Mouse (Mus musculus): ENCODE measurements around the gene Actl7a. TPM values are rescaled to one million over a fixed set of nuclear protein-coding genes. Genes with fewer than 3 reads are reported as not detected.

The Actl7a gene
- polyA plus RNA-seq, 1 experiment = 0.02 TPM

DNA sequence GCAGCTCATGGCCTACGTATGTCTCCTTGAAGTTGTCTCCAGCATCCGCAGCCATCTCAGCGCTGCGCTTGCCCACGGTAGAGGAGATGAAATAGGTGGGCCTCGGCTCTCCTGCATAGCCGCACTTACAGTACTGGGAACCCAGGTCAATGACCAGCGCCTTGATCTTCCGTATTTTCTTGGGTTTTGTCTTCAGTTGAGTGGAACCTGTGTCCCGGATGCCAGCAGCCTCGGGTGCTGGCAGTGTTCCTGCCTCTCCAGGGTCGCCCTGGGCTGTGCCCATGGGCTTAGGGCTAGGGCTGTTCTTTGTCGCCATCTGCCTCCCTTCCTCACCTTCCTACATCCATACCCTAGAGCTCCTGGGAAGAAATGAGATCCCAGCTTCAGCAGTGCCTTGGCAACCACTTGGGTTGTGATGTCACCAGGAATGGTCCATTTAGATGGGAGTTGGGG lies 2.1 kb upstream of the Actl7a start, which contains the start of gene Actl7b:
TSS of gene Actl7b (minus strand) at position 403 of the 453 bp plus-strand sequence.
- no peaks in the 10 kb centered on the region for H3K79me2 ChIP-seq (ENCODE audit: control insufficient read depth, insufficient read depth)
- no peaks in the 10 kb centered on the region for H3K27me3 ChIP-seq (ENCODE audit: control insufficient read depth, insufficient read depth, insufficient read length)
- TF ChIP-seq MYOD1 (IDR thresholded peaks at IDR 0.05; ENCODE audit: control insufficient read depth, insufficient read length, low read depth) (no peak), MYOG (IDR thresholded peaks at IDR 0.05; ENCODE audit: control insufficient read depth, extremely low read depth, insufficient read length) (no peak), FOSL1 (IDR thresholded peaks at IDR 0.05; ENCODE audit: insufficient read depth, low read length, poor library complexity, severe bottlenecking) (no peak), CEBPB (IDR thresholded peaks at IDR 0.05; ENCODE audit: low read depth) (no peak), MAX (IDR thresholded peaks at IDR 0.05) (no peak), CTCF (IDR thresholded peaks at IDR 0.05; ENCODE audit: control insufficient read depth, insufficient read depth, insufficient read length) (no peak), USF1 (IDR thresholded peaks at IDR 0.05; ENCODE audit: low read depth) (no peak)
- H3K79me3 ChIP-seq (ENCODE audit: low read depth) = no peaks in the 10 kb centered on the region
- H3ac ChIP-seq (ENCODE audit: control insufficient read depth, insufficient read length, low read depth) = no peak within 1 kb of the TSS
- H3K36me3 ChIP-seq (ENCODE audit: control insufficient read depth, insufficient read depth) = peaks cover 18% of the 10 kb centered on the region
- H3K4me3 ChIP-seq (ENCODE audit: insufficient read depth, poor library complexity, severe bottlenecking) = no peak within 1 kb of the TSS

GRCm38 (mm10) chr4:56742698-56743097 lies 515 bp upstream of the Actl7a start:
- peaks cover 34% of the 10 kb centered on the region for H3K36me3 ChIP-seq (ENCODE audit: control insufficient read depth, insufficient read depth)
- H3K79me3 ChIP-seq (ENCODE audit: low read depth) = no peaks in the 10 kb centered on the region
- no peak overlapping the region for H3K4me3 ChIP-seq (ENCODE audit: insufficient read depth, poor library complexity, severe bottlenecking)
- no peak for TF ChIP-seq CEBPB (IDR thresholded peaks at IDR 0.05; ENCODE audit: low read depth)
- TF ChIP-seq FOSL1 (IDR thresholded peaks at IDR 0.05; ENCODE audit: insufficient read depth, low read length, poor library complexity, severe bottlenecking) = no peak
- no peak overlapping the region for H3ac ChIP-seq (ENCODE audit: control insufficient read depth, insufficient read length, low read depth)
- H3K79me2 ChIP-seq (ENCODE audit: control insufficient read depth, insufficient read depth) = no peaks in the 10 kb centered on the region
- H3K27me3 ChIP-seq (ENCODE audit: control insufficient read depth, insufficient read depth, insufficient read length) = no peaks in the 10 kb centered on the region

GRCm38 (mm10) chr4:56746345-56746744 lies 3.1 kb downstream of the Actl7a start:
- H3K79me2 ChIP-seq (ENCODE audit: control insufficient read depth, insufficient read depth) = no peaks in the 10 kb centered on the region
- H3K27me3 ChIP-seq (ENCODE audit: control insufficient read depth, insufficient read depth, insufficient read length) = no peaks in the 10 kb centered on the region
- no peak overlapping the region for H3ac ChIP-seq (ENCODE audit: control insufficient read depth, insufficient read length, low read depth)
- H3K79me3 ChIP-seq (ENCODE audit: low read depth) = no peaks in the 10 kb centered on the region
- H3K36me3 ChIP-seq (ENCODE audit: control insufficient read depth, insufficient read depth) = peaks cover 62% of the 10 kb centered on the region
- no peak for TF ChIP-seq MAX (IDR thresholded peaks at IDR 0.05)
- TF ChIP-seq USF1 (IDR thresholded peaks at IDR 0.05; ENCODE audit: low read depth) = no peak
- TF ChIP-seq FOSL1 (IDR thresholded peaks at IDR 0.05; ENCODE audit: insufficient read depth, low read length, poor library complexity, severe bottlenecking) = no peak
- TF ChIP-seq MYOD1 (IDR thresholded peaks at IDR 0.05; ENCODE audit: control insufficient read depth, insufficient read length, low read depth) = no peak
- TF ChIP-seq MYOG (IDR thresholded peaks at IDR 0.05; ENCODE audit: control insufficient read depth, extremely low read depth, insufficient read length) = no peak
- TF ChIP-seq CTCF (IDR thresholded peaks at IDR 0.05; ENCODE audit: control insufficient read depth, insufficient read depth, insufficient read length) = no peak
- no peak for TF ChIP-seq CEBPB (IDR thresholded peaks at IDR 0.05; ENCODE audit: low read depth)
- H3K4me3 ChIP-seq (ENCODE audit: insufficient read depth, poor library complexity, severe bottlenecking) = no peak overlapping the region

GRCm38 (mm10) chr4:56747456-56747855 lies 4.2 kb downstream of the Actl7a start:
- no peaks in the 10 kb centered on the region for H3K27me3 ChIP-seq (ENCODE audit: control insufficient read depth, insufficient read depth, insufficient read length)
- TF ChIP-seq MAX (IDR thresholded peaks at IDR 0.05) = no peak
- no peak for TF ChIP-seq FOSL1 (IDR thresholded peaks at IDR 0.05; ENCODE audit: insufficient read depth, low read length, poor library complexity, severe bottlenecking)
- TF ChIP-seq CTCF (IDR thresholded peaks at IDR 0.05; ENCODE audit: control insufficient read depth, insufficient read depth, insufficient read length) = no peak
- TF ChIP-seq CEBPB (IDR thresholded peaks at IDR 0.05; ENCODE audit: low read depth) = no peak
- TF ChIP-seq MYOG (IDR thresholded peaks at IDR 0.05; ENCODE audit: control insufficient read depth, extremely low read depth, insufficient read length) = no peak
- no peak for TF ChIP-seq MYOD1 (IDR thresholded peaks at IDR 0.05; ENCODE audit: control insufficient read depth, insufficient read length, low read depth)
- TF ChIP-seq USF1 (IDR thresholded peaks at IDR 0.05; ENCODE audit: low read depth) = no peak
- H3K79me2 ChIP-seq (ENCODE audit: control insufficient read depth, insufficient read depth) = no peaks in the 10 kb centered on the region
- peaks cover 64% of the 10 kb centered on the region for H3K36me3 ChIP-seq (ENCODE audit: control insufficient read depth, insufficient read depth)
- no peak overlapping the region for H3K4me3 ChIP-seq (ENCODE audit: insufficient read depth, poor library complexity, severe bottlenecking)
- H3ac ChIP-seq (ENCODE audit: control insufficient read depth, insufficient read length, low read depth) = no peak overlapping the region
- H3K79me3 ChIP-seq (ENCODE audit: low read depth) = no peaks in the 10 kb centered on the region

GRCm38 (mm10) chr4:56756021-56756420 lies 12.8 kb downstream of the Actl7a start:
- Histone ChIP-seq H3ac (ENCODE audit: control insufficient read depth, insufficient read length, low read depth) (no peak overlapping the region), H3K4me3 (ENCODE audit: insufficient read depth, poor library complexity, severe bottlenecking) (no peak overlapping the region), H3K27me3 (ENCODE audit: control insufficient read depth, insufficient read depth, insufficient read length) (no peaks in the 10 kb centered on the region), H3K79me2 (ENCODE audit: control insufficient read depth, insufficient read depth) (no peaks in the 10 kb centered on the region), H3K79me3 (ENCODE audit: low read depth) (no peaks in the 10 kb centered on the region), H3K36me3 (ENCODE audit: control insufficient read depth, insufficient read depth) (peaks cover 72% of the 10 kb centered on the region)
- TF ChIP-seq CEBPB (IDR thresholded peaks at IDR 0.05; ENCODE audit: low read depth) (no peak), USF1 (IDR thresholded peaks at IDR 0.05; ENCODE audit: low read depth) (no peak), MYOD1 (IDR thresholded peaks at IDR 0.05; ENCODE audit: control insufficient read depth, insufficient read length, low read depth) (no peak), MAX (IDR thresholded peaks at IDR 0.05) (no peak), CTCF (IDR thresholded peaks at IDR 0.05; ENCODE audit: control insufficient read depth, insufficient read depth, insufficient read length) (no peak), FOSL1 (IDR thresholded peaks at IDR 0.05; ENCODE audit: insufficient read depth, low read length, poor library complexity, severe bottlenecking) (no peak), MYOG (IDR thresholded peaks at IDR 0.05; ENCODE audit: control insufficient read depth, extremely low read depth, insufficient read length) (no peak)

DNA sequence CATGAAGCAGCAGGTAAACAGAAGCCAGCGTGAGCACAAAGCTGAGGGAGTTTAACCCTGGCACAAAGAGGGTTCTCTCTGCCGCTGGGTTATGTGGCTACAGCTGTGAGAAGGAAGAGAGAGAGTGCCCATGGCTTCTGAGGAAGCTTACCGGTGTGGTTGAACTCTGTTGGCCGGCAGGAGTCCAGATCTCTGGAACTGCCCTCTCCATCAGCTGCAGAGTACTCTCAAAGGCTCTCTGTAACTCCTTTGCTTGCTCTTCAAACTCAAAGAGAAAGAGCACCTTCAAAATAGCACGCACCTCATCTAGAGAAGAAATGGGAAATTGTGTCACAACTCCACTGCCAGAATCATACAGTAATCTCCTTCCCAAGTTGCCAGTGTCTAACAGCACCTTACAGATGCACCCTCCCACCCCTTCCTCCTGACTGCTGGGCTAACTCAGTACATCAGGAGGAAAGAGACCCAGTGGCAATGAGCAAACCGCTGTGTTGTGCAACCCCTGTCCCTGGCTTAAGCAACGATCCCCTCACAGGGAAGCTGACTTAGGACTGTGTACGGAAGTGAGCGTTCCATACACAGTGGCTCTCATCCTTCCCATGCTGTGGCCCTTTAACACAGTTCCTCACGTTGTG lies 13.9 kb downstream of the Actl7a start:
- peaks cover 66% of the 10 kb centered on the region for H3K36me3 ChIP-seq (ENCODE audit: control insufficient read depth, insufficient read depth)
- no peaks in the 10 kb centered on the region for H3K27me3 ChIP-seq (ENCODE audit: control insufficient read depth, insufficient read depth, insufficient read length)
- no peaks in the 10 kb centered on the region for H3K79me3 ChIP-seq (ENCODE audit: low read depth)
- no peak overlapping the region for H3ac ChIP-seq (ENCODE audit: control insufficient read depth, insufficient read length, low read depth)
- no peak overlapping the region for H3K4me3 ChIP-seq (ENCODE audit: insufficient read depth, poor library complexity, severe bottlenecking)
- no peaks in the 10 kb centered on the region for H3K79me2 ChIP-seq (ENCODE audit: control insufficient read depth, insufficient read depth)
- TF ChIP-seq FOSL1 (IDR thresholded peaks at IDR 0.05; ENCODE audit: insufficient read depth, low read length, poor library complexity, severe bottlenecking) = no peak
- TF ChIP-seq MYOD1 (IDR thresholded peaks at IDR 0.05; ENCODE audit: control insufficient read depth, insufficient read length, low read depth) = no peak
- TF ChIP-seq MYOG (IDR thresholded peaks at IDR 0.05; ENCODE audit: control insufficient read depth, extremely low read depth, insufficient read length) = no peak
- TF ChIP-seq USF1 (IDR thresholded peaks at IDR 0.05; ENCODE audit: low read depth) = no peak
- no peak for TF ChIP-seq CEBPB (IDR thresholded peaks at IDR 0.05; ENCODE audit: low read depth)
- TF ChIP-seq MAX (IDR thresholded peaks at IDR 0.05) = no peak
- TF ChIP-seq CTCF (IDR thresholded peaks at IDR 0.05; ENCODE audit: control insufficient read depth, insufficient read depth, insufficient read length) = no peak

All from C2C12 (cell line).